Mouse (Mus musculus): Measurements from ENCODE around the gene Gm27029.
"Not testable (repeated sequence)": the region's sequence is repeated elsewhere in the genome, so short reads cannot be mapped to it uniquely, and the experiment has no call there.

Gene Gm27029

GRCm38 (mm10) chr11:101424925-101425813 is 573 bp upstream of the Gm27029 start, which contains the start of the genes Rundc1 and Ptges3l:
Gene Rundc1 (plus strand): TSS chr11:101425085.
Gene Ptges3l (minus strand): TSS chr11:101425333.
- peak; percentile 96 to 99 for DNase-seq (ENCODE audit: low read depth in 2 of 2, low spot score in 2 of 2)

- no peak for DNase-seq (ENCODE audit: low read depth in 2 of 2, low spot score in 2 of 2)
These were observed 4.4 kb downstream of the Gm27029 start for GRCm38 (mm10) chr11:101420148-101420547.

- DNase-seq (ENCODE audit: low read depth in 2 of 2, low spot score in 2 of 2) = no peak
These were observed 5.0 kb downstream of the Gm27029 start for GRCm38 (mm10) chr11:101419610-101420009.

GRCm38 (mm10) chr11:101418991-101419390 is 5.6 kb downstream of the Gm27029 start:
- DNase-seq (ENCODE audit: low read depth in 2 of 2, low spot score in 2 of 2) = no peak

- DNase-seq (ENCODE audit: low read depth in 2 of 2, low spot score in 2 of 2) = peak; percentile 73 to 86
These were observed 7.3 kb downstream of the Gm27029 start, which contains the start of gene Aarsd1 for GRCm38 (mm10) chr11:101417101-101417855. Gene Aarsd1 (minus strand): TSS chr11:101417615.

- no peak for DNase-seq (ENCODE audit: low read depth in 2 of 2, low spot score in 2 of 2)
These were observed 8.0 kb downstream of the Gm27029 start for GRCm38 (mm10) chr11:101416433-101417100.

GRCm38 (mm10) chr11:101415306-101415705 is 9.3 kb downstream of the Gm27029 start:
- no peak for DNase-seq (ENCODE audit: low read depth in 2 of 2, low spot score in 2 of 2)

- DNase-seq (ENCODE audit: low read depth in 2 of 2, low spot score in 2 of 2) = peak; percentile 42 to 50
These were observed 29.5 kb downstream of the Gm27029 start for GRCm38 (mm10) chr11:101395110-101395509.

GRCm38 (mm10) chr11:101381817-101382216 is 42.8 kb downstream of the Gm27029 start:
- no peak for DNase-seq (ENCODE audit: low read depth in 2 of 2, low spot score in 2 of 2)

GRCm38 (mm10) chr11:101378926-101379325 is 45.7 kb downstream of the Gm27029 start:
- no peak for DNase-seq (ENCODE audit: low read depth in 2 of 2, low spot score in 2 of 2)

GRCm38 (mm10) chr11:101378196-101378595 is 46.4 kb downstream of the Gm27029 start:
- not testable (repeated sequence) for DNase-seq (ENCODE audit: low read depth in 2 of 2, low spot score in 2 of 2)

- DNase-seq (ENCODE audit: low read depth in 2 of 2, low spot score in 2 of 2) = no peak
These were observed 50.1 kb downstream of the Gm27029 start for GRCm38 (mm10) chr11:101374421-101374938.

GRCm38 (mm10) chr11:101370141-101370540 is 54.5 kb downstream of the Gm27029 start:
- DNase-seq (ENCODE audit: low read depth in 2 of 2, low spot score in 2 of 2) = no peak

GRCm38 (mm10) chr11:101367326-101367935 is 57.2 kb downstream of the Gm27029 start, which contains the start of gene G6pc:
Gene G6pc (plus strand): TSS chr11:101367561.
- no peak for DNase-seq (ENCODE audit: low read depth in 2 of 2, low spot score in 2 of 2)

GRCm38 (mm10) chr11:101364531-101364931 is 60.1 kb downstream of the Gm27029 start:
- no peak for DNase-seq (ENCODE audit: low read depth in 2 of 2, low spot score in 2 of 2)

- peak in 1 of 2 experiments; percentile 23 for DNase-seq (ENCODE audit: low read depth in 2 of 2, low spot score in 2 of 2)
These were observed 63.9 kb downstream of the Gm27029 start for GRCm38 (mm10) chr11:101360651-101361113.

GRCm38 (mm10) chr11:101359776-101360175 is 64.8 kb downstream of the Gm27029 start:
- no peak for DNase-seq (ENCODE audit: low read depth in 2 of 2, low spot score in 2 of 2)

GRCm38 (mm10) chr11:101357505-101358182 is 67.0 kb downstream of the Gm27029 start:
- DNase-seq (ENCODE audit: low read depth in 2 of 2, low spot score in 2 of 2) = peak in 1 of 2 experiments; percentile 16

Data from CD8-positive naive resting alpha-beta T cell, adult 2 months (primary cell).